9 mouse cellular contexts compared by ENCODE assay signal in genomic region chr11:109485398-109486045, GRCm38 (mm10). TPM values are rescaled to one million over a fixed set of nuclear protein-coding genes. Genes with fewer than 3 reads are reported as not detected.
A peak's percentile ranks its signal among the peaks of the same experiment; 100 is the strongest.
DNase-seq lines count a peak whose midpoint lies in the region; ATAC-seq and TF ChIP-seq lines count a peak whose summit lies in the region.
"Had no signal": no experiment of that assay in that cellular context is flagged by ENCODE, and none has a peak within 500 bp of the region (broad histone marks: within the 10 kb centered on the region; RNA-seq: fewer than 3 reads in every experiment).

No protein-coding gene starts in this region.

- H3K36me3 ChIP-seq in MEL (ENCODE audit: control insufficient read depth in 1 of 2, insufficient read depth in 2 of 2, low read length in 2 of 2), result peaks cover 0 to 6% of the 10 kb centered on the region in 2 experiments; a peak in 2 of 4 replicates
- H3K36me3 ChIP-seq in intestine, postnatal 0 days (ENCODE audit: control insufficient read depth, insufficient read depth), result no peaks in the 10 kb centered on the region; the same call in 1 of the 2 replicates
- no peaks in the 10 kb centered on the region for H3K36me3 ChIP-seq in forebrain, embryonic 14.5 days (ENCODE audit: control insufficient read depth, insufficient read depth, low read length)
- H3K36me3 ChIP-seq: limb, embryonic 13.5 days had no signal

- no peak for TF ChIP-seq EP300 in MEL (IDR thresholded peaks at IDR 0.05; ENCODE audit: low read depth in 1 of 2, low read length in 2 of 2)

- no peak overlapping the region for H3K27ac ChIP-seq in MEL (ENCODE audit: control insufficient read depth, low read depth, low read length)
- peak overlapping the region; percentile 51; the same call in 1 of the 2 replicates for H3K27ac ChIP-seq in intestine, postnatal 0 days (ENCODE audit: low read depth, low read length)
- H3K27ac ChIP-seq in forebrain, embryonic 14.5 days (ENCODE audit: low read depth, low read length), result no peak overlapping the region
- H3K27ac ChIP-seq: limb, embryonic 13.5 days had no signal

- DNase-seq in cerebellum, adult 9-11 months, result peak; percentile 67
- DNase-seq in MEL (ENCODE audit: low read depth, low spot score), result no peak
- DNase-seq in left cerebral cortex, postnatal 4 days, result peak; percentile 66
- DNase-seq in skeletal muscle tissue, adult 2 months (ENCODE audit: low read depth, low spot score), result peak; percentile 56
- no peak for DNase-seq in forebrain, embryonic 14.5 days (ENCODE audit: low spot score)
- DNase-seq in urinary bladder, adult 2 months (ENCODE audit: low spot score), result no peak

- TF ChIP-seq RAD21 in MEL (IDR thresholded peaks at IDR 0.05; ENCODE audit: low read depth, low read length), result no peak

- no peak for ATAC-seq in cerebellum, adult (ENCODE audit: insufficient number of reproducible peaks, low FRiP score, low TSS enrichment)
- peak; percentile 63 for ATAC-seq in intestine, postnatal 0 days
- ATAC-seq in forebrain, embryonic 14.5 days, result no peak

- no peaks in the 10 kb centered on the region for H3K79me2 ChIP-seq in MEL (ENCODE audit: control insufficient read depth, insufficient read depth, low read length, poor library complexity)

- peaks cover 4 to 9% of the 10 kb centered on the region in 2 experiments for H3K4me1 ChIP-seq in MEL (ENCODE audit: control insufficient read depth in 1 of 2, insufficient read depth in 2 of 2, low read length in 2 of 2)
- 0 out of 2 replicates have a peak, but pooled peaks cover 3% of the 10 kb centered on the region for H3K4me1 ChIP-seq in intestine, postnatal 0 days (replicated peaks; ENCODE audit: control insufficient read depth, insufficient read depth, low read length)
- H3K4me1 ChIP-seq in forebrain, embryonic 14.5 days (ENCODE audit: control insufficient read depth, insufficient read depth, low read length), result no peaks in the 10 kb centered on the region
- H3K4me1 ChIP-seq: limb, embryonic 13.5 days had no signal

- intact Hi-C loops in left cerebral cortex, postnatal 4 days (cut with DNase I), result no loop called here

- no peak for TF ChIP-seq CTCF in MEL (IDR thresholded peaks at IDR 0.05 in 2 of 3, conservative IDR thresholded peaks at IDR 0.05 in 1 of 3; ENCODE audit: control insufficient read depth in 1 of 3, insufficient read depth in 1 of 3, low read depth in 2 of 3, low read length in 3 of 3, poor library complexity in 1 of 3, severe bottlenecking in 1 of 3)
- TF ChIP-seq CTCF in intestine, postnatal 0 days (IDR thresholded peaks at IDR 0.05; ENCODE audit: low read depth), result no peak

- WGBS in intestine, postnatal 0 days, result 78% methylated on average over 15 of the region's 15 CpGs
- WGBS in forebrain, embryonic 14.5 days, result 91% methylated on average over 15 of the region's 15 CpGs

- no peaks in the 10 kb centered on the region for H3K9me3 ChIP-seq in MEL (replicated peaks; ENCODE audit: insufficient read depth, low read length)
- no peaks in the 10 kb centered on the region for H3K9me3 ChIP-seq in intestine, postnatal 0 days (ENCODE audit: control insufficient read depth)
- no peaks in the 10 kb centered on the region for H3K9me3 ChIP-seq in forebrain, embryonic 14.5 days (replicated peaks; ENCODE audit: control insufficient read depth, low read length)
- H3K9me3 ChIP-seq: limb, embryonic 13.5 days had no signal

- H3K4me3 ChIP-seq in MEL (ENCODE audit: control insufficient read depth in 1 of 2, insufficient read depth in 1 of 2, low read depth in 2 of 2, low read length in 2 of 2), result no peak overlapping the region
- H3K4me3 ChIP-seq in intestine, postnatal 0 days (ENCODE audit: low read depth, low read length), result no peak overlapping the region
- no peak overlapping the region for H3K4me3 ChIP-seq in forebrain, embryonic 14.5 days (ENCODE audit: low read depth, low read length)
- H3K4me3 ChIP-seq: limb, embryonic 13.5 days had no signal

- no peak for TF ChIP-seq POLR2A in MEL (IDR thresholded peaks at IDR 0.05; ENCODE audit: control insufficient read depth in 1 of 2, insufficient read depth in 1 of 2, low read depth in 1 of 2, low read length in 2 of 2, poor library complexity in 1 of 2)

- no peak overlapping the region for H3K4me2 ChIP-seq in intestine, postnatal 0 days (replicated peaks; ENCODE audit: low read depth)
- H3K4me2 ChIP-seq in forebrain, embryonic 14.5 days (ENCODE audit: low read length), result no peak overlapping the region
- H3K4me2 ChIP-seq: limb, embryonic 13.5 days had no signal

- H3K27me3 ChIP-seq in MEL (ENCODE audit: control insufficient read depth in 1 of 2, insufficient read depth in 2 of 2, low read length in 2 of 2), result no peaks in the 10 kb centered on the region
- no peaks in the 10 kb centered on the region for H3K27me3 ChIP-seq in intestine, postnatal 0 days (replicated peaks; ENCODE audit: control insufficient read depth, insufficient read depth, low read length)
- no peaks in the 10 kb centered on the region for H3K27me3 ChIP-seq in forebrain, embryonic 14.5 days (replicated peaks; ENCODE audit: control insufficient read depth, insufficient read depth, low read length)
- H3K27me3 ChIP-seq: limb, embryonic 13.5 days had no signal

- no peak overlapping the region for H3K9ac ChIP-seq in MEL (ENCODE audit: control insufficient read depth, low read depth, low read length, poor library complexity, severe bottlenecking)
- H3K9ac ChIP-seq in intestine, postnatal 0 days (ENCODE audit: low read depth, low read length), result no peak overlapping the region
- no peak overlapping the region for H3K9ac ChIP-seq in forebrain, embryonic 14.5 days (ENCODE audit: low read length)
- H3K9ac ChIP-seq: limb, embryonic 13.5 days had no signal

TF ChIP-seq in MEL, 35 proteins besides CTCF, POLR2A, EP300 and RAD21:
- TF ChIP-seq ZNF384 (IDR thresholded peaks at IDR 0.05; ENCODE audit: low read depth, low read length) (no peak), SIN3A (IDR thresholded peaks at IDR 0.05; ENCODE audit: low read length) (no peak), MAZ (IDR thresholded peaks at IDR 0.05; ENCODE audit: low read depth, low read length) (no peak), USF1 (IDR thresholded peaks at IDR 0.05; ENCODE audit: low read depth, low read length) (peak; percentile 42; the same call in 1 of the 2 replicates), MYC (IDR thresholded peaks at IDR 0.05; ENCODE audit: low read depth, low read length) (no peak)

RNA-seq across cellular contexts. Expression of gene Slc16a6, which starts 12.1 kb away (rescaled TPM):
- 29.6 and 34.0 TPM in 2 replicates for total RNA-seq in MEL (2012; rRNA removed)
- 10 to 100 TPM in 1 of 2 experiments, not detected in 1; 41.6 TPM for polyA plus RNA-seq in MEL (2012; ENCODE audit: insufficient read depth in 1 of 2, insufficient read length in 2 of 2, low read depth in 1 of 2, low replicate concordance in 2 of 2, missing spikeins in 1 of 2)
- polyA plus RNA-seq in intestine, postnatal 0 days (2015; fragmentation: Nextera tagmentation; extraction: Ambion mirVana), result 129 and 143 TPM in 2 replicates
- 10 to 100 TPM; 13.0 to 13.2 TPM for total RNA-seq in left cerebral cortex, postnatal 4 days (2021)
- polyA plus RNA-seq in forebrain, embryonic 14.5 days (2014; fragmentation: Nextera tagmentation; extraction: Ambion mirVana), result 2.8 and 4.4 TPM in 2 replicates
- 1.2 and 2.4 TPM in 2 replicates for polyA plus RNA-seq in urinary bladder, adult 2 months (2012; rRNA removed)

RNA-seq across cellular contexts. Expression of gene Arsg, which starts 12.3 kb away (rescaled TPM):
- 3.7 and 3.9 TPM in 2 replicates for total RNA-seq in MEL (2012; rRNA removed)
- polyA plus RNA-seq in MEL (2012; ENCODE audit: insufficient read depth in 1 of 2, insufficient read length in 2 of 2, low read depth in 1 of 2, low replicate concordance in 2 of 2, missing spikeins in 1 of 2), result 1 to 10 TPM in 1 of 2 experiments, not detected in 1; 5.2 TPM
- polyA plus RNA-seq in intestine, postnatal 0 days (2015; fragmentation: Nextera tagmentation; extraction: Ambion mirVana), result 50.9 and 54.4 TPM in 2 replicates
- total RNA-seq in left cerebral cortex, postnatal 4 days (2021), result 1 to 10 TPM; 4.8 to 6.0 TPM
- polyA plus RNA-seq in forebrain, embryonic 14.5 days (2014; fragmentation: Nextera tagmentation; extraction: Ambion mirVana), result 5.1 and 6.2 TPM in 2 replicates
- polyA plus RNA-seq in urinary bladder, adult 2 months (2012; rRNA removed), result 6.7 and 7.0 TPM in 2 replicates

RNA-seq across cellular contexts. Expression of gene Amz2, which starts 59.8 kb away (rescaled TPM):
- 40.2 and 41.6 TPM in 2 replicates for total RNA-seq in MEL (2012; rRNA removed)
- polyA plus RNA-seq in MEL (2012; ENCODE audit: insufficient read depth in 1 of 2, insufficient read length in 2 of 2, low read depth in 1 of 2, low replicate concordance in 2 of 2, missing spikeins in 1 of 2), result 1,000 to 10,000 TPM in 1 of 2 experiments, 10 to 100 TPM in 1; 47.1 to 1,743 TPM
- 22.7 and 23.8 TPM in 2 replicates for polyA plus RNA-seq in intestine, postnatal 0 days (2015; fragmentation: Nextera tagmentation; extraction: Ambion mirVana)
- 100 to 1,000 TPM; 179 to 181 TPM for total RNA-seq in left cerebral cortex, postnatal 4 days (2021)
- 78.0 and 79.6 TPM in 2 replicates for polyA plus RNA-seq in forebrain, embryonic 14.5 days (2014; fragmentation: Nextera tagmentation; extraction: Ambion mirVana)
- 46.3 and 47.4 TPM in 2 replicates for polyA plus RNA-seq in urinary bladder, adult 2 months (2012; rRNA removed)

Comparison
In these comparisons a context has a peak if more than half of its experiments do, and no peak if none do; other contexts are left out.
1. DNase-seq: peak in cerebellum, adult 9-11 months (single experiment), left cerebral cortex, postnatal 4 days (single experiment) and skeletal muscle tissue, adult 2 months (single experiment); none in MEL (single experiment), forebrain, embryonic 14.5 days (single experiment) and urinary bladder, adult 2 months (single experiment).